Mouse (Mus musculus) MEL (cell line): ENCODE results near the gene Car12. TPM values are rescaled to one million over a fixed set of nuclear protein-coding genes. Genes with fewer than 3 reads are reported as not detected.

Source experiments
- DNase-seq: peaks from one replicate; pipeline ENCODE4 v3.0.0; 2011; ENCODE audit warnings: low read depth, low spot score
- H3K27ac ChIP-seq: 2 replicates; pipeline ENCODE4 v1.5.1; 2012; ENCODE audit warnings: low read depth, mild to moderate bottlenecking, control low read depth, low read length, moderate library complexity; ENCODE audit not compliant: control insufficient read depth
- H3K27me3 ChIP-seq, 2 experiments: fragments of 150-350 bp in 1 of 2; sonication (generic) in 1 of 2; 2 replicates each; pipeline ENCODE4 v1.6.1; 2012; ENCODE audit warnings: low read length in 2 of 2, mild to moderate bottlenecking in 2 of 2, improper control_type of control experiment in 1 of 2, moderate library complexity in 1 of 2; ENCODE audit not compliant: insufficient read depth in 2 of 2, control insufficient read depth in 1 of 2
- H3K36me3 ChIP-seq, 2 experiments: 2 replicates each; pipeline ENCODE4 v1.6.1; 2012 to 2014; ENCODE audit warnings: low read length in 2 of 2, improper control_type of control experiment in 1 of 2, inconsistent platforms in 1 of 2, mild to moderate bottlenecking in 1 of 2; ENCODE audit not compliant: insufficient read depth in 2 of 2, control insufficient read depth in 1 of 2
- H3K4me1 ChIP-seq, 2 experiments: fragments of 150-350 bp in 1 of 2; sonication (generic) in 1 of 2; 2 replicates each; pipeline ENCODE4 v1.6.1; 2012; ENCODE audit warnings: low read length in 2 of 2, improper control_type of control experiment in 1 of 2, mild to moderate bottlenecking in 1 of 2; ENCODE audit not compliant: insufficient read depth in 2 of 2, control insufficient read depth in 1 of 2
- H3K4me3 ChIP-seq, 2 experiments: fragments of 150-350 bp in 1 of 2; sonication (generic) in 1 of 2; 2 replicates each; pipeline ENCODE4 v1.5.1; 2012; ENCODE audit warnings: low read depth in 2 of 2, low read length in 2 of 2, mild to moderate bottlenecking in 2 of 2, moderate library complexity in 2 of 2, control low read depth in 1 of 2, improper control_type of control experiment in 1 of 2; ENCODE audit not compliant: control insufficient read depth in 1 of 2, insufficient read depth in 1 of 2
- H3K79me2 ChIP-seq: 2 replicates; pipeline ENCODE4 v1.6.1; 2012; ENCODE audit warnings: mild to moderate bottlenecking, low read length, moderate library complexity; ENCODE audit not compliant: control insufficient read depth, poor library complexity, insufficient read depth
- H3K9ac ChIP-seq: 2 replicates; pipeline ENCODE4 v1.6.1; 2012; ENCODE audit warnings: low read depth, mild to moderate bottlenecking, control low read depth, low read length, moderate library complexity; ENCODE audit not compliant: control insufficient read depth, poor library complexity, severe bottlenecking
- H3K9me3 ChIP-seq: fragments of 150-350 bp; sonication (generic); replicated peaks from 2 replicates; pipeline ENCODE4 v1.6.1; 2012; ENCODE audit warnings: mild to moderate bottlenecking, low read length, improper control_type of control experiment, moderate library complexity; ENCODE audit not compliant: insufficient read depth
- BHLHE40 ChIP-seq: IDR thresholded peaks from 2 replicates; pipeline ENCODE4 v1.6.1; 2012; ENCODE audit warnings: low read depth, mild to moderate bottlenecking, inconsistent platforms, low read length, improper control_type of control experiment, borderline replicate concordance
- CHD1 ChIP-seq: IDR thresholded peaks from 2 replicates; pipeline ENCODE4 v1.6.1; 2012; ENCODE audit warnings: low read depth, mild to moderate bottlenecking, inconsistent platforms, low read length, improper control_type of control experiment
- CTCF ChIP-seq, 3 experiments: IDR thresholded peaks in 2 of 3; conservative IDR thresholded peaks in 1 of 3; 2 replicates each; pipeline ENCODE4 v1.5.1; 2011 to 2012; ENCODE audit warnings: low read length in 3 of 3, low read depth in 2 of 3, mild to moderate bottlenecking in 2 of 3, improper control_type of control experiment in 1 of 3, inconsistent platforms in 1 of 3, mixed read lengths in 1 of 3, moderate library complexity in 1 of 3; ENCODE audit not compliant: control insufficient read depth in 1 of 3, insufficient read depth in 1 of 3, poor library complexity in 1 of 3, severe bottlenecking in 1 of 3
- ELF1 ChIP-seq: IDR thresholded peaks from 2 replicates; pipeline ENCODE4 v1.6.1; 2014; ENCODE audit warnings: low read depth, mild to moderate bottlenecking, inconsistent platforms, low read length, improper control_type of control experiment, moderate library complexity
- ETS1 ChIP-seq: IDR thresholded peaks from 2 replicates; pipeline ENCODE4 v1.6.1; 2012; ENCODE audit warnings: low read depth, mild to moderate bottlenecking, inconsistent platforms, low read length, improper control_type of control experiment, moderate library complexity
- GABPA ChIP-seq: IDR thresholded peaks from 2 replicates; pipeline ENCODE4 v1.6.1; 2012; ENCODE audit warnings: low read depth, mild to moderate bottlenecking, inconsistent platforms, low read length, improper control_type of control experiment, moderate library complexity
- GATA1 ChIP-seq: IDR thresholded peaks from 2 replicates; pipeline ENCODE4 v1.6.1; 2011; ENCODE audit warnings: low read depth, low read length, improper control_type of control experiment
- JUND ChIP-seq: IDR thresholded peaks from 2 replicates; pipeline ENCODE4 v1.6.1; 2011; ENCODE audit warnings: low read depth, mild to moderate bottlenecking, improper control_type of control experiment, low read length
- MAFK ChIP-seq: IDR thresholded peaks from 2 replicates; pipeline ENCODE4 v1.6.1; 2011; ENCODE audit warnings: low read depth, mild to moderate bottlenecking, low read length, improper control_type of control experiment, borderline replicate concordance
- MAZ ChIP-seq: IDR thresholded peaks from 2 replicates; pipeline ENCODE4 v1.6.1; 2012; ENCODE audit warnings: low read depth, mild to moderate bottlenecking, inconsistent platforms, low read length, improper control_type of control experiment
- MEF2A ChIP-seq: IDR thresholded peaks from 2 replicates; pipeline ENCODE4 v1.6.1; 2014; ENCODE audit warnings: low read depth, mild to moderate bottlenecking, inconsistent platforms, low read length, improper control_type of control experiment; ENCODE audit not compliant: poor library complexity, insufficient replicate concordance, severe bottlenecking; ENCODE audit errors: extremely low read depth
- NELFE ChIP-seq: IDR thresholded peaks from 2 replicates; pipeline ENCODE4 v1.6.1; 2011; ENCODE audit warnings: low read depth, low read length, improper control_type of control experiment
- NRF1 ChIP-seq: IDR thresholded peaks from 2 replicates; pipeline ENCODE4 v1.6.1; 2014; ENCODE audit warnings: low read depth, mild to moderate bottlenecking, inconsistent platforms, low read length, improper control_type of control experiment, moderate library complexity; ENCODE audit not compliant: poor library complexity, insufficient read depth, severe bottlenecking
- RAD21 ChIP-seq: IDR thresholded peaks from 2 replicates; pipeline ENCODE4 v1.6.1; 2011; ENCODE audit warnings: mild to moderate bottlenecking, low read depth, low read length, improper control_type of control experiment
- SMC3 ChIP-seq: IDR thresholded peaks from 2 replicates; pipeline ENCODE4 v1.6.1; 2011; ENCODE audit warnings: low read depth, low read length, improper control_type of control experiment
- TAL1 ChIP-seq: IDR thresholded peaks from 2 replicates; pipeline ENCODE4 v1.6.1; 2012; ENCODE audit warnings: mild to moderate bottlenecking, inconsistent platforms, low read length, moderate library complexity, mixed read lengths
- UBTF ChIP-seq: IDR thresholded peaks from 2 replicates; pipeline ENCODE4 v1.6.1; 2012; ENCODE audit warnings: low read depth, mild to moderate bottlenecking, inconsistent platforms, low read length, improper control_type of control experiment, moderate library complexity, borderline replicate concordance; ENCODE audit not compliant: insufficient read depth
- USF1 ChIP-seq: IDR thresholded peaks from 2 replicates; pipeline ENCODE4 v1.6.1; 2014; ENCODE audit warnings: low read depth, mild to moderate bottlenecking, inconsistent platforms, low read length, improper control_type of control experiment, moderate library complexity
- ZMIZ1 ChIP-seq: IDR thresholded peaks from 2 replicates; pipeline ENCODE4 v1.6.1; 2012; ENCODE audit warnings: low read depth, mild to moderate bottlenecking, inconsistent platforms, low read length, improper control_type of control experiment, moderate library complexity
- ZNF384 ChIP-seq: IDR thresholded peaks from 2 replicates; pipeline ENCODE4 v1.6.1; 2012; ENCODE audit warnings: low read depth, mild to moderate bottlenecking, inconsistent platforms, low read length, improper control_type of control experiment
- polyA plus RNA-seq, 2 experiments: library from polyadenylated mRNA; stranded (reverse) in 1 of 2; unstranded in 1 of 2; fragments of >175 nt in 1 of 2; fragments of >200 nt in 1 of 2; gene quantifications; 2 replicates each; pipeline versions ENCODE4 v1.2.1 to v1.2.4; 2012; ENCODE audit warnings: low replicate concordance in 2 of 2, low read depth in 1 of 2; ENCODE audit not compliant: insufficient read length in 2 of 2, insufficient read depth in 1 of 2, missing spikeins in 1 of 2
- total RNA-seq: library from RNA; depleted of rRNA; stranded (reverse); fragments of 300-350 nt; gene quantifications from 2 replicates; pipeline ENCODE4 v1.2.3, GENCODE M21; 2012

Gene Car12
- total and polyA plus RNA-seq, 3 experiments = 0.77 to 1.8 TPM; not detected in 1

DNA sequence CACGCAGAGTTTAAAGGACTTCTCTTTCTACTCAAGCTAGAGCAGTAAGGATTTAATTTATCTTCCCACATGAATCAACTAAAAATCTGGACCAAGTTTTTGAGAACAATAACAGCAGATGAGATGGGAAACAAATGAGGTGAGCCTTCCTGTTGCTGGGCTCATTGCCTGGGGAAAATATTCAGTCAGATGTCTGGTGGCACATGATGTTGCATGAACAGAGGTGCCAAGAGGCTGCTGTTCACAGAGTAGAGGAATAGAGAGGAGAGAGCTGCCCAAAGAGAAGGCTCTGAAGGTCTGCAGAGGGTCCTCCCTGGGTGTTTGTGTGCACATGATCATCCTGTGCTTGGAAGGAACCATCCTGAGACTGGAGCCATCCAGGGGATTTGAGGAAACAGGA, 37.9 kb upstream of the Car12 start:
- H3K4me1 ChIP-seq = peaks cover 0 to 8% of the 10 kb centered on the region in 2 experiments; a peak in 1 of 4 replicates
- H3K9me3 ChIP-seq = no peaks in the 10 kb centered on the region
- H3K4me3 ChIP-seq = no peak overlapping the region
- no peak overlapping the region for H3K9ac ChIP-seq
- H3K36me3 ChIP-seq = no peaks in the 10 kb centered on the region
- H3K27ac ChIP-seq = no peak overlapping the region
- H3K27me3 ChIP-seq = peaks cover 0 to 2% of the 10 kb centered on the region in 2 experiments; a peak in 1 of 4 replicates
- H3K79me2 ChIP-seq = no peaks in the 10 kb centered on the region
- TF ChIP-seq SMC3 (no peak), USF1 (no peak)
- no peak for DNase-seq

DNA sequence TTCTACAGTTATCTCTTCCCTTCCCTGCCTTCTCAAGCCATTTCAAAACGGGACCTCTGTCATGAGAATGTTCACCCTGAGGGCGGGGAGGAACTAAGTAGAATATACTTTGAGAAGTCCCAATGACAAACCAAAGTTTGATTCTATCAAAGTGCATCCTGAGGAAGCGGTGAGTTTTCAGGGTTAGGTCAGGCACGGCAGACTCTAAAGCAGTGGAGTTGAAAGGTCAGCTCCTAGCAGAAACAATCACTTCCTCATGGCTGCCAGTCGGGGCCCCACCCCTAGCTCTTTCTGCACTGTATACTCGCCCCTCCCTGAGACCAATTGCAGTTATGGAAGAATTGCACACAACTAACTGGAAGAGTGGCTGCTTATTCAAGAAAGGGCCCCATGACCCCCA, 33.4 kb upstream of the Car12 start:
- DNase-seq = peak; percentile 30
- Histone ChIP-seq H3K9ac (no peak overlapping the region), H3K36me3 (no peaks in the 10 kb centered on the region), H3K27me3 (peaks cover 0 to 2% of the 10 kb centered on the region in 2 experiments; a peak in 3 of 4 replicates), H3K4me1 (peaks cover 0 to 8% of the 10 kb centered on the region in 2 experiments; a peak in 1 of 4 replicates), H3K4me3 (no peak overlapping the region; a peak in 1 of 4 replicates), H3K27ac (no peak overlapping the region), H3K79me2 (no peaks in the 10 kb centered on the region), H3K9me3 (no peaks in the 10 kb centered on the region)
- TF ChIP-seq ETS1 (no peak), GABPA (no peak), NELFE (no peak), CHD1 (no peak), RAD21 (no peak), ELF1 (no peak), CTCF (IDR thresholded peaks at IDR 0.05 in 2 of 3, conservative IDR thresholded peaks at IDR 0.05 in 1 of 3; ENCODE audit: control insufficient read depth in 1 of 3, insufficient read depth in 1 of 3, low read depth in 2 of 3, low read length in 3 of 3, poor library complexity in 1 of 3, severe bottlenecking in 1 of 3) (no peak)

GRCm38 (mm10) chr9:66682822-66683221, 30.7 kb upstream of the Car12 start:
- TF ChIP-seq RAD21 = no peak
- TF ChIP-seq NRF1 = no peak
- TF ChIP-seq JUND = no peak
- no peak for TF ChIP-seq MAFK
- no peak for TF ChIP-seq ZMIZ1
- TF ChIP-seq UBTF = no peak
- TF ChIP-seq ETS1 = no peak
- no peak for TF ChIP-seq CHD1
- no peak for TF ChIP-seq GABPA
- no peak for TF ChIP-seq SMC3
- TF ChIP-seq MAZ = no peak
- no peak for TF ChIP-seq MEF2A
- no peak for TF ChIP-seq GATA1
- TF ChIP-seq TAL1 = no peak
- no peak for TF ChIP-seq NELFE
- no peak for TF ChIP-seq BHLHE40
- no peak for TF ChIP-seq ZNF384
- TF ChIP-seq ELF1 = no peak
- no peaks in the 10 kb centered on the region for H3K79me2 ChIP-seq
- peaks cover 0 to 8% of the 10 kb centered on the region in 2 experiments; a peak in 1 of 4 replicates for H3K4me1 ChIP-seq
- no peak overlapping the region for H3K4me3 ChIP-seq
- no peak overlapping the region for H3K9ac ChIP-seq
- H3K9me3 ChIP-seq = no peaks in the 10 kb centered on the region
- no peaks in the 10 kb centered on the region for H3K36me3 ChIP-seq
- DNase-seq = peak; percentile 25
- peaks cover 0 to 2% of the 10 kb centered on the region in 2 experiments; a peak in 3 of 4 replicates for H3K27me3 ChIP-seq
- H3K27ac ChIP-seq = no peak overlapping the region
